Mouse (Mus musculus) stomach, embryonic 16.5 days (tissue): ENCODE data around the gene Syt16. TPM values are rescaled to one million over a fixed set of nuclear protein-coding genes. Genes with fewer than 3 reads are reported as not detected.

Experiments used
- ATAC-seq: fragments of 200-750 bp; cut with Nextera tagmentation; 2 replicates; pipeline ENCODE4 v1.8.0; 2017; ENCODE audit warnings: moderate number of reproducible peaks, moderate TSS enrichment; ENCODE audit not compliant: insufficient read depth, low FRiP score
- H3K27ac ChIP-seq: fragments of 300-500 bp; sonication (generic); 2 replicates; pipeline ENCODE4 v1.5.1; 2014; ENCODE audit warnings: low read length
- H3K27me3 ChIP-seq: fragments of 300-500 bp; sonication (generic); 2 replicates; pipeline ENCODE4 v1.6.1; 2014; ENCODE audit warnings: low read length, control low read depth, mixed read lengths; ENCODE audit not compliant: control insufficient read depth, insufficient read depth
- H3K36me3 ChIP-seq: fragments of 300-500 bp; sonication (generic); 2 replicates; pipeline ENCODE4 v1.6.1; 2014; ENCODE audit warnings: low read length; ENCODE audit not compliant: control insufficient read depth, insufficient read depth
- H3K4me1 ChIP-seq: fragments of 300-500 bp; sonication (generic); 2 replicates; pipeline ENCODE4 v1.6.1; 2014; ENCODE audit warnings: low read length, control low read depth, mixed read lengths; ENCODE audit not compliant: control insufficient read depth, insufficient read depth
- H3K4me2 ChIP-seq: fragments of 300-500 bp; sonication (generic); 2 replicates; pipeline ENCODE4 v1.6.1; 2014; ENCODE audit warnings: low read depth, low read length, mixed read lengths
- H3K4me3 ChIP-seq: fragments of 300-500 bp; sonication (generic); replicated peaks from 2 replicates; pipeline ENCODE4 v1.5.1; 2014; ENCODE audit warnings: mild to moderate bottlenecking, low read length
- H3K9ac ChIP-seq: fragments of 300-500 bp; sonication (generic); 2 replicates; pipeline ENCODE4 v1.6.1; 2014; ENCODE audit warnings: low read length
- H3K9me3 ChIP-seq: fragments of 300-500 bp; sonication (generic); replicated peaks from 2 replicates; pipeline ENCODE4 v1.6.1; 2016; ENCODE audit warnings: low read length, control low read depth; ENCODE audit not compliant: control insufficient read depth
- WGBS: fragments of 180-500 bp; shearing (Covaris S2); extraction: QIAGEN DNeasy Blood & Tissue Kit; methylation state at CpG from one replicate; pipeline ENCODE4 v1.1.7; 2014; 5-methylcytosine and 5-hydroxymethylcytosine counted together
- polyA plus RNA-seq: library from polyadenylated mRNA; unstranded; fragments of >200 nt; fragmentation: Nextera tagmentation; extraction: Ambion mirVana; gene quantifications from 2 replicates; pipeline ENCODE4 v1.2.1, GENCODE M21; 2015

Syt16 gene
- polyA plus RNA-seq, 1 experiment from 2014 or later = 3.7 TPM

DNA sequence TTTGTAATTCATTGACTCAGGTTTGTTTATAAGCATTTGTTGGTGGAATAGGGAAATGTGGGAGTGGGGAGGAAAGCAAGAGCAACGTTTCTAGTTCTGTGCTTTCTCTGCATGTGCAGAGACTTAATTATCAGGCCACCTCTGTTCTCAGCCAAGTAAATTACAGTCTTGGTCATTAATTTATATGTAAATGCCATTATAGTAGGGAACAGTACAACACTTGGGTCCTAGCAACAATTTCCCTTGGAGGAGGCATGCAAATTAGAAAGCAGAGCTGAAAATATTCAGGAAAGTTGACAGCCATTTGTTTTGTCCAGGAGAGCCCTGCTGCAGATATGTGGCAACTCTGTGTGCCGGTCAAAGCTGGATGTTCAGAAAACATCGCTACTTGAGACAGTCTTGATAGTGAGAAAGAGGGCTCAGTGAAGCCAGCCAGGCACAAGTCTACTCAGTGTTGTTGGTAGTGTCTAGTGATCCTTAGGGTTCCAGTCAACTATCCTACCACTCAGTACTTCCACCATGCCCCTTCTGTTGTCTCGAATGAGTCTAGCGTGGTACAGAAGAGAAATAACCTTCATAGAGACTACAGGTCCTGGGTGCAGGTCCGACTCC is 205.1 kb downstream of the Syt16 start:
- Histone ChIP-seq H3K4me2 (no peak overlapping the region), H3K9ac (no peak overlapping the region), H3K4me3 (no peak overlapping the region), H3K36me3 (no peaks in the 10 kb centered on the region), H3K9me3 (no peaks in the 10 kb centered on the region), H3K27me3 (no peaks in the 10 kb centered on the region), H3K4me1 (no peaks in the 10 kb centered on the region), H3K27ac (no peak overlapping the region)
- 85% methylated on average over 6 of the region's 6 CpGs for WGBS
- ATAC-seq = no peak

DNA sequence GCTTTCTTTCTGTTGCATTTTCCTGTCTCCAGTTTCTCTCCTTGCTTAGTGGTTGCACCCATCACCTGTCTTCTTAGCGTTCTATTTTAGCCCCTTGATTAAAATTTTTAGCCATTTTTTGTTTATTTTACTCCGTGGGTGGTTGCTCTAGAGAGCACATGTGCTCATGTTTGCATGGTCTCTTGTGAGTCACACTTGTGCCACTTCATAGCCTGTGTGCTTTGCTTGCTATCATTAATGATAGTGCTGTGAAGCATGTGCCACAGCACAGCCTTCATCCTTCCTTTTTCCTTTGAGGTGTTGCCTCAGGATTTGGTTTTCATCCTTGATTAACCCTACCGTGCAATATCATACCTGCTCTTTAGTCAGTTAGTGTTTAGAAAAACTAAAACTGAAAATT is 214.7 kb downstream of the Syt16 start:
- Histone ChIP-seq H3K27me3 (no peaks in the 10 kb centered on the region), H3K4me3 (no peak overlapping the region), H3K27ac (no peak overlapping the region), H3K4me1 (no peaks in the 10 kb centered on the region), H3K9me3 (no peaks in the 10 kb centered on the region), H3K9ac (no peak overlapping the region), H3K4me2 (no peak overlapping the region), H3K36me3 (no peaks in the 10 kb centered on the region)
- peak; percentile 58; the same call in 1 of the 2 replicates for ATAC-seq
- 48% methylated on average over 3 of the region's 3 CpGs for WGBS

DNA sequence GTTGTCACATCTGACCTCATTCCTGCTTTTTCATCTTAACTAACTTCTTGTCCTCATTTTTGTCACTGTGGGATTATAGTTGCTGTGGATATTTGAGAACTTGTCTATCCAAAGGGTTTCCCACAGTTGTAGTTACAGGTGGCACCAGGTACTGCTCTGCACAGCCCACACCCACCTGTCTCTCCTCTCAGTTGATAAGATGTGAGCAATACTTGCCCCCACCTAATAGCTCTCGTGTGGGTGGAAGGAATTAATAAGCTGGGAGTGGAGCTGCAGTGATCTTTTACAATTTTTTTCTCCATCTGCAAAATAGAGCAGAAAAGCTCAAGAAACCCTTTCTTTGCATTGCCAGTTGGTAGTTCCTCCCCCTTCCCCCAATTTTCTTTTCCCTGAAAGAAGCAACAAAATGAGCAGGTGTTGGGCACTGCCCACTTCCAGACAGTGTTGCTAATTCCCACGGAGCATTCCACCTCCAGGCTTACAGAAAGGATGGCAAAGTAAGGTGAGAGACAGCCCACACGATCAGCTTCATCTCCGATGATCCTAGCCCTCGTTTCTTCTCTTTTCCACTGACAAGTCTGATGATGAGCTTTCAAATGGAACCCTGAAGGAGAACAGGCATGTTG is 218.8 kb downstream of the Syt16 start:
- no peaks in the 10 kb centered on the region for H3K4me1 ChIP-seq
- H3K27me3 ChIP-seq = no peaks in the 10 kb centered on the region
- no peaks in the 10 kb centered on the region for H3K36me3 ChIP-seq
- no peak for ATAC-seq
- H3K27ac ChIP-seq = no peak overlapping the region
- H3K4me3 ChIP-seq = no peak overlapping the region
- 60% methylated on average over 5 of the region's 5 CpGs for WGBS
- no peak overlapping the region for H3K9ac ChIP-seq
- H3K9me3 ChIP-seq = no peaks in the 10 kb centered on the region
- H3K4me2 ChIP-seq = no peak overlapping the region

DNA sequence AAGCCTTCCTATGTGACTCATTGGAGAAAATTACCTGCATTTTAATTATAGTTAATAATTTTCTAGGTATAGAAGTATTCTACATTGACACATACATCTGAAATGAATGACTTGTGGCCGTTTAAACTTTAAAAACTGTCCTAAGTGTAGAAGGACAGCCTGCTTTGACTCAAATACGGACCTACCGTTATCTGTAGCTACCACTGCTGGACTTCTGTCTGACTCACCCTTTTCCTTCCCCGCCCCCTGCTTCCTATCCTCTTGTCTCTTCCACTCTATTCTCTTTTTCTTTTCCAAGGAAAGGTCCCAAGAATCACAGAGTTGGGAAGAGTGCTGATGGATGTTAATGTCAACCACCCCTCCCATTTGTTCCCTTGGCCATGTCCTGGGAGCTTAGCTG is 222.4 kb downstream of the Syt16 start:
- 78% methylated on average over 4 of the region's 4 CpGs for WGBS
- Histone ChIP-seq H3K27me3 (no peaks in the 10 kb centered on the region), H3K4me2 (no peak overlapping the region), H3K9me3 (no peaks in the 10 kb centered on the region), H3K4me1 (no peaks in the 10 kb centered on the region), H3K4me3 (no peak overlapping the region), H3K9ac (no peak overlapping the region), H3K27ac (no peak overlapping the region), H3K36me3 (no peaks in the 10 kb centered on the region)
- no peak for ATAC-seq

DNA sequence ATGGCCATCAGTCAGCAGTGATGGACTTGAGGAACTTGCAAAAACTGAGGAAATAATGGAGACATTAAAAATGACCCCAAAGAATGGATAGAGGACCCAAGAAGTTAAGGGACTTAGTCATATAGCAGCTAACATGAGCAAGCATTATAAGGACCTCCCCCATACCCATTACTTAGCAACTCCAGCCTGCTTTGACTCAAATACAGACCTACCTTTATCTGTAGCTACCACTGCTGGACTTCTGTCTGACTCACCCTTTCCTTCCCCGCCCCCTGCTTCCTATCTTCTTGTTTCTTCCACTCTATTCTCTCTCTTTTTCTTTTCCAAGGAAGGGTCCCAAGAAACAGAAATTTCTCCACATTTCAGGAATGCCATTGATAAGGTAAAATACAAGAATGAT is 223.2 kb downstream of the Syt16 start:
- no peak overlapping the region for H3K4me3 ChIP-seq
- no peaks in the 10 kb centered on the region for H3K36me3 ChIP-seq
- no peaks in the 10 kb centered on the region for H3K9me3 ChIP-seq
- WGBS = 63% methylated on average over 1 of the region's 1 CpGs
- H3K27me3 ChIP-seq = no peaks in the 10 kb centered on the region
- H3K4me1 ChIP-seq = no peaks in the 10 kb centered on the region
- H3K9ac ChIP-seq = no peak overlapping the region
- no peak overlapping the region for H3K4me2 ChIP-seq
- ATAC-seq = no peak
- no peak overlapping the region for H3K27ac ChIP-seq

DNA sequence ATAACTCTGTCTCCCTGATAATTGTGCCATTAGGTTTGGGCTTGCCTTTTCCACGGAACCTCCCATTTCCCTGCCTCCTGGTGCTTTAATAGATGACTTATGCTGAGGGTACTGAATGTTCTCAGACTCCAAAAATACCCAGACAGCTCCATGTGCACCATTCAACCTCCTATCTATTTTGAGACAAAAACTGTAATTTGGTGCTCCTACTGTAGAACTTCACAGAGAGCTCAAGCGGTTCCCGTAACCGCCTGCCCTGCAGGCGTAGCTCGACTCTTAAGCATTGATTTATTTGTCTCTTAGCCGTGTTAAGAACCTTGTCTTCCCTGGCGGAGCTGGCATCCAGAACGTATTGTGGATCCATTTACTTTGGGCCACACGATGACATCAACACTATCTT is 233.3 kb downstream of the Syt16 start:
- 36% methylated on average over 10 of the region's 10 CpGs for whole genome bisulfite sequencing
- Histone ChIP-seq H3K9me3 (no peaks in the 10 kb centered on the region), H3K4me2 (no peak overlapping the region), H3K4me1 (no peaks in the 10 kb centered on the region), H3K9ac (no peak overlapping the region), H3K36me3 (no peaks in the 10 kb centered on the region), H3K27ac (no peak overlapping the region), H3K27me3 (no peaks in the 10 kb centered on the region), H3K4me3 (no peak overlapping the region)
- no peak for ATAC-seq

DNA sequence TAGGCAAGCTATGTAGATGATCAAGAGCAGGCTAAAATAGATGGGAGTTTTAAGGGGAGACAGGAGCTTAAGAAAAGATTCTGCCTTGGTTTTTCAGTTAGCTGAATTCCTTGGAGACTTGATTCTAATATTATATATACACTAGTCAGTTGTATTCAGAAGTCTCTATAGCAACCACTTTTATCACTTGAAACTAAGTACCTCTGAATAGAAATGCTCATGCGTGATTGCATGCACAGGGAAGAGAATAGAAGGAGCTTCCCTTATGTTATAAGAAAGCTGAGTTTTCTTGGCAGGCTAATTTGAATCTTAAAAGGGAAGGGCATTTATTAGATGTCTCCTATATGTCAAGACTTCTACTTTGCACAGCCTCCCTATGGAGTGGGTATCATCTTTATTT is 235.4 kb downstream of the Syt16 start:
- Histone ChIP-seq H3K27ac (no peak overlapping the region), H3K4me3 (no peak overlapping the region), H3K4me2 (no peak overlapping the region), H3K36me3 (no peaks in the 10 kb centered on the region), H3K9ac (no peak overlapping the region), H3K27me3 (no peaks in the 10 kb centered on the region), H3K4me1 (no peaks in the 10 kb centered on the region), H3K9me3 (no peaks in the 10 kb centered on the region)
- WGBS = 81% methylated on average over 1 of the region's 1 CpGs
- no peak for ATAC-seq

DNA sequence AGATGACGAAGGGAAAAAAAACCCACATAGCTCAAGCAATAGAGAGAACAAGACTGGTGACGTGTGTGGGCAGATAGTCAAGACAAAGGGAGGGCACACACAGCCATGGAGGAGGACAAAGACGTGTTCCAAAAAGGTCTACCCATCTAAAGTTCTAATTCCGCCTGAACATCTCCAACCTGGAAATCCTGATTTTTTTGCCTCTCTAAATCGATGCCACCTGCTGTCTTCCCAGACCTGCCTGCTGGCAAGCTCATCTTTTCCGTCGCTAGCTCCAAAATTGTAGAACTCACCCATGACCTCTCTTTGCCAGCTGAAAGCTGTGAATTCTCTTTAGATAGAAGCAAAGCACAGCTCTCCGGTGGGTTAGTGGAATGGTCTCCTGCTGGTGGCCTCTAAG is 238.7 kb downstream of the Syt16 start:
- H3K9me3 ChIP-seq = no peaks in the 10 kb centered on the region
- ATAC-seq = no peak
- H3K9ac ChIP-seq = no peak overlapping the region
- H3K27me3 ChIP-seq = no peaks in the 10 kb centered on the region
- H3K36me3 ChIP-seq = no peaks in the 10 kb centered on the region
- no peak overlapping the region for H3K4me3 ChIP-seq
- no peak overlapping the region for H3K27ac ChIP-seq
- H3K4me2 ChIP-seq = no peak overlapping the region
- 90% methylated on average over 8 of the region's 8 CpGs for WGBS
- no peaks in the 10 kb centered on the region for H3K4me1 ChIP-seq

DNA sequence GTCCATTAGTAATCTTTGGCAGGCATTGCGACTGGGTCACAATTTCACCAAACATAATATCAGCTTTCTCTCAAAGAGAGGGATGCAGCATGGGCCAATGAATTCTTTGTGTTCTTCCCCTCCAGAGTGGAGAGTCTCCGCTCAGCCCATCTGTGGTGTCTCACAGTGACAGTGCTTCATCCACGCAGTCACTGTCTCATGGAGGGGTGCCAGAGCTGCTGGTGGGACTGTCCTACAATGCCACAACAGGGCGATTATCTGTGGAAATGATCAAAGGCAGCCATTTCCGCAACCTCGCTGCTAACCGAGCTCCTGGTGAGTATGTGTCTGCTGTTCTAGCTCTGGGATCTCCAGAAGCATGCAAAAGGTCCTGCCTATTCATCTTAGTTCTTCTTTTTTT is 240.6 kb downstream of the Syt16 start:
- H3K36me3 ChIP-seq = no peaks in the 10 kb centered on the region
- H3K27ac ChIP-seq = no peak overlapping the region
- H3K27me3 ChIP-seq = no peaks in the 10 kb centered on the region
- no peak overlapping the region for H3K4me2 ChIP-seq
- no peaks in the 10 kb centered on the region for H3K4me1 ChIP-seq
- no peak overlapping the region for H3K4me3 ChIP-seq
- no peaks in the 10 kb centered on the region for H3K9me3 ChIP-seq
- H3K9ac ChIP-seq = no peak overlapping the region
- ATAC-seq = no peak
- WGBS = 72% methylated on average over 7 of the region's 7 CpGs
